Comparison of ENCODE assay signal across 22 mouse cellular contexts in the genomic region with DNA sequence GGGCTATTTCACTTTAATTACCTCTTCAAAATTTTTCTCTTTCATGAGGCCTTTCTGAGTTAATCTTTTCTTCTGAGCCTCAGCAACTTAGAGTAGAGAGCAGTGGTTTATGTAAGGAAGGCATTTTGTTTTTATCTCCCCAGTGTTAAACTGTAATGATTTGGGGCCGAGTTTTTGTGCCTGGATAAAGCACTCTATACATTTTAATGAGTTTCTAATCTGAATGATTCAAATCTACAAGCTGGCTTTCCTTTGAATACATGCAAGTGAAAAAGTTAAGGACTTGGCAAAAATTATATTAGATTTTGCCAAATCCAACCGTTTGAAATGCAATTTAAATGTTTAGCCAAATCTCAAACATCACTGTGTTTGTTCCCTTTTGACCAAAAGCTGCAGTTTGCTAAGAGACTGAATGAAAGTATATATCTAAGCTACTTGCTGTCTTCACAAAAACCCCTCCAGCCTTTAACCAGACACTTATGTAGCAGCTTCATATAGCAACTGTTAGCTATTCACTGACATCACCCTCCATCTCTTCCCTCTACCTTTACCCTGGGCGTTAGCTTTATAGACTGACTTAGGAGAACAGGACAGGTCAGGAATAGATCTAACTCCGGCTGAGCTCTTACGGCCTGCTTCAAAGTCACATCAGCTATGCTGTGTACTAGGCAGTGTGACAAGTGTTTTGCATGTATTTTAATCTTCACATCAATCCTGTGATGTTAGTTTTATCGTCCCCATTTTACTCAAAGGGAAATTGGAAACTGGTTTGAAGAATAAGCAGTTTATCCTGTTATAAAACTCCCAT.
DNase-seq lines count a peak whose midpoint lies in the region; ATAC-seq and TF ChIP-seq lines count a peak whose summit lies in the region.
"Had no signal": no experiment of that assay in that cellular context is flagged by ENCODE, and none has a peak within 500 bp of the region (broad histone marks: within the 10 kb centered on the region; RNA-seq: fewer than 3 reads in every experiment).

No protein-coding gene starts in this region.

- H3K27me3 ChIP-seq in midbrain, embryonic 14.5 days (ENCODE audit: control insufficient read depth, insufficient read depth, low read length) = no peaks in the 10 kb centered on the region
- H3K27me3 ChIP-seq in midbrain, embryonic 16.5 days (ENCODE audit: control insufficient read depth, insufficient read depth, low read depth, low read length) = no peaks in the 10 kb centered on the region
- no peaks in the 10 kb centered on the region for H3K27me3 ChIP-seq in forebrain, embryonic 16.5 days (replicated peaks; ENCODE audit: control insufficient read depth, insufficient read depth, low read length)
- H3K27me3 ChIP-seq: heart, embryonic 15.5 days; hindbrain, embryonic 13.5 days had no signal

- H3K4me3 ChIP-seq in midbrain, embryonic 14.5 days (replicated peaks; ENCODE audit: low read depth, low read length) = no peak overlapping the region
- H3K4me3 ChIP-seq in midbrain, embryonic 16.5 days (ENCODE audit: low read depth, low read length) = no peak overlapping the region
- H3K4me3 ChIP-seq in forebrain, embryonic 16.5 days (replicated peaks; ENCODE audit: low read length) = no peak overlapping the region
- H3K4me3 ChIP-seq: embryonic facial prominence, embryonic 10.5 days; erythroblast, embryonic 14.5 days; heart, adult 2 months; heart, embryonic 15.5 days; hindbrain, embryonic 13.5 days had no signal

- TF ChIP-seq CTCF in brain, embryonic 14.5 days (IDR thresholded peaks at IDR 0.05; ENCODE audit: borderline replicate concordance, extremely low read depth, insufficient read depth, insufficient read length) = no peak

- no peaks in the 10 kb centered on the region for H3K36me3 ChIP-seq in midbrain, embryonic 14.5 days (ENCODE audit: control insufficient read depth, insufficient read depth, low read length)
- H3K36me3 ChIP-seq in midbrain, embryonic 16.5 days (ENCODE audit: control insufficient read depth, insufficient read depth, low read length) = no peaks in the 10 kb centered on the region
- H3K36me3 ChIP-seq in forebrain, embryonic 16.5 days (ENCODE audit: control insufficient read depth, insufficient read depth) = no peaks in the 10 kb centered on the region
- H3K36me3 ChIP-seq: embryonic facial prominence, embryonic 10.5 days; heart, embryonic 15.5 days; hindbrain, embryonic 13.5 days had no signal

- no peak for TF ChIP-seq POLR2A in brain, embryonic 14.5 days (IDR thresholded peaks at IDR 0.05; ENCODE audit: borderline replicate concordance, extremely low read depth, insufficient read depth, insufficient read length, poor library complexity, severe bottlenecking)

- no peak for DNase-seq in frontal cortex, postnatal 10 days (ENCODE audit: low spot score in 2 of 2)
- peak; percentile 3 for DNase-seq in midbrain, embryonic 14.5 days
- peak; percentile 29 for DNase-seq in brain, embryonic 14.5 days (ENCODE audit: low read depth)
- no peak for DNase-seq in embryo, embryonic 10 days (ENCODE audit: low spot score)
- DNase-seq in cerebellum, postnatal 36 days = no peak
- DNase-seq: adrenal gland, adult 2 months; adrenal gland, postnatal 25 days; cerebellum, adult 11-12 months; cerebellum, adult 9-10 months; cerebellum, postnatal 25 days; gastrocnemius, postnatal 10 days; heart, adult 2 months; heart, postnatal 14 days had no signal

- H3K9ac ChIP-seq in midbrain, embryonic 14.5 days (replicated peaks; ENCODE audit: low read length) = no peak overlapping the region
- no peak overlapping the region for H3K9ac ChIP-seq in midbrain, embryonic 16.5 days (ENCODE audit: low read depth, low read length)
- no peak overlapping the region for H3K9ac ChIP-seq in forebrain, embryonic 16.5 days (replicated peaks; ENCODE audit: low read depth, low read length)
- H3K9ac ChIP-seq: heart, embryonic 15.5 days; hindbrain, embryonic 13.5 days had no signal

- no peaks in the 10 kb centered on the region for H3K9me3 ChIP-seq in midbrain, embryonic 14.5 days (ENCODE audit: control insufficient read depth, low read length)
- no peaks in the 10 kb centered on the region for H3K9me3 ChIP-seq in midbrain, embryonic 16.5 days (replicated peaks; ENCODE audit: control insufficient read depth, low read length, poor library complexity, severe bottlenecking)
- no peaks in the 10 kb centered on the region for H3K9me3 ChIP-seq in forebrain, embryonic 16.5 days (ENCODE audit: control insufficient read depth, low read length)
- H3K9me3 ChIP-seq: embryonic facial prominence, embryonic 10.5 days; heart, embryonic 15.5 days; hindbrain, embryonic 13.5 days had no signal

- no peak overlapping the region for H3K4me2 ChIP-seq in midbrain, embryonic 14.5 days (ENCODE audit: low read length)
- no peak overlapping the region for H3K4me2 ChIP-seq in midbrain, embryonic 16.5 days (ENCODE audit: low read length)
- H3K4me2 ChIP-seq in forebrain, embryonic 16.5 days (ENCODE audit: low read length) = peak overlapping the region; percentile 9; the same call in 1 of the 2 replicates
- H3K4me2 ChIP-seq: heart, embryonic 11.5 days; heart, embryonic 15.5 days; hindbrain, embryonic 13.5 days had no signal

- peak; percentile 60 for ATAC-seq in frontal cortex, adult (ENCODE audit: low TSS enrichment)
- ATAC-seq in midbrain, embryonic 14.5 days (ENCODE audit: low FRiP score, low TSS enrichment) = no peak
- no peak for ATAC-seq in midbrain, embryonic 16.5 days
- ATAC-seq in forebrain, embryonic 16.5 days = peak; percentile 60
- ATAC-seq: hindbrain, postnatal 0 days had no signal

- H3K4me1 ChIP-seq in midbrain, embryonic 14.5 days (ENCODE audit: control insufficient read depth, insufficient read depth, low read length) = peaks cover 4% of the 10 kb centered on the region
- peaks cover 4% of the 10 kb centered on the region for H3K4me1 ChIP-seq in midbrain, embryonic 16.5 days (ENCODE audit: control insufficient read depth, insufficient read depth, low read length)
- H3K4me1 ChIP-seq in forebrain, embryonic 16.5 days (replicated peaks; ENCODE audit: control insufficient read depth, insufficient read depth, low read length) = peaks cover 8% of the 10 kb centered on the region
- H3K4me1 ChIP-seq: embryonic facial prominence, embryonic 10.5 days; heart, embryonic 15.5 days; hindbrain, embryonic 13.5 days had no signal

- no peak overlapping the region for H3K27ac ChIP-seq in midbrain, embryonic 14.5 days (replicated peaks; ENCODE audit: low read depth, low read length)
- H3K27ac ChIP-seq in midbrain, embryonic 16.5 days (ENCODE audit: low read length) = no peak overlapping the region
- H3K27ac ChIP-seq in forebrain, embryonic 16.5 days (ENCODE audit: low read length) = peak overlapping the region; percentile 88
- H3K27ac ChIP-seq: embryonic facial prominence, embryonic 10.5 days; heart, adult 2 months; heart, embryonic 15.5 days; hindbrain, embryonic 13.5 days; hindbrain, postnatal 0 days had no signal

- WGBS in midbrain, embryonic 14.5 days = 57% methylated on average over 6 of the region's 6 CpGs
- WGBS in midbrain, embryonic 16.5 days = 40% methylated on average over 6 of the region's 6 CpGs
- WGBS in forebrain, embryonic 16.5 days = 34% methylated on average over 6 of the region's 6 CpGs

Comparison
In these comparisons a context has a peak if more than half of its experiments do, and no peak if none do; other contexts are left out.
1. ATAC-seq: peak in frontal cortex, adult (single experiment) and forebrain, embryonic 16.5 days (single experiment); none in midbrain, embryonic 14.5 days (single experiment) and midbrain, embryonic 16.5 days (single experiment).
2. DNase-seq: peak in midbrain, embryonic 14.5 days (single experiment) and brain, embryonic 14.5 days (single experiment); none in frontal cortex, postnatal 10 days (0 of 2), embryo, embryonic 10 days (single experiment) and cerebellum, postnatal 36 days (0 of 2).